Mouse (Mus musculus) lung, postnatal 36 days (tissue): ENCODE results near the gene Evl.

Experiments used
- DNase-seq: peaks from one replicate; pipeline ENCODE4 v3.0.0; 2022; ENCODE audit warnings: mixed read lengths

The Evl gene

DNA sequence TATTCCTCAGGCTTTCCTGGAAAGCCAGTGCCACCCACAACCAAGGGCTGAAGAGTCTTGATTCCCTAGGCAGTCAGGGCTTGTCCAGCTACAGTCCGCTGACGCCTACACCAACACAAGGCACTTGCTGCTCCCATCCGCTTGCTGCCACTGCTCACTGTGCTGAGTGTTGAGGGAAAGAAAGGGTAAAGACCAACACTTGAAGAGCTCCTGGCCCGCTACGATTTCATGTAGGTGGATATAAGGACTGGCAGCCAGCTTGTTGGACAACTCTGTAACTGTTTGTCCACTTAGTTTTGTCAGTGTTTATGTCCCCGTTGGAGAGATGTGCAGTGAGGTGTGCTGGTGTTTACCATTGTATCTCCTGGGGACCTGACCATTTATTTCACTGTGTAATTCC is 38.3 kb downstream of the Evl start:
- DNase-seq = no peak

DNA sequence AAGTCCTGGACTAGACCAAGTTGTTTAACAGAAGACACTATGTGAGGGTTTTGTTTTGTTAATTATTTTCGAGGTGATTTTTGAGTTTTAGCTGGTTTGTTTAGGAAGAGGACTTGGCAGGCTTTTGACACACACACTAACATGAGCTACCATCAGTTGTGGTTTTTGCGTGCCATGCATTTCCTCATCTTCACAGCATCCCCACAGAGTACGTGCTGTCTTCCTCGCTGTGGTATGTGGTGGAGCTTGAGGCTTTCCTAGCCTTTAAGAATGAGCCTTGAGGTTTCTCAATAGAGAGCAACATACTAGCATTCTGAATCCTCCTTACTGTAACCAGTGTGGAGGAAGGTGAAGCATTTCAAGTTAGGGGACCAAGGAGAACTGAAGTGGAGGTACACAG is 46.3 kb downstream of the Evl start:
- no peak for DNase-seq

DNA sequence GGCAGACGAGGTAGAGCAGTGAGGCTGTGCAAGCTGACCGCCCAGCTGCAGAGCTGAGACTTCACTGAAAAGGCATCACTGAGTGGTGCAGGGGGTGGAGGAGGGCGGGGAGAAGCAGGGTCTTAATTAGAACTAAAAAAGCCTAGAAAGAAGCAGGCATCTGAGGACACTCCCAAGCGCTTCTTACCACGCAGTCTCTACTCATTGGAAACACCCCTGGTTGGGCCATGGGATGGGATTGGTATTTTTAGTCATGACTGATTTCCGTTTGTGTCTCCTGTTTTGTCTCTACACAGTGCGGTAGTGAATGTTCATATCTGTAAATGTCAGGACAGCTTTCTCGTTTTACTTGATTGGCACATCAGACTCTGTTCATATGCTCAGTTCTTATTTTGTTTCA is 46.8 kb downstream of the Evl start:
- DNase-seq = no peak

DNA sequence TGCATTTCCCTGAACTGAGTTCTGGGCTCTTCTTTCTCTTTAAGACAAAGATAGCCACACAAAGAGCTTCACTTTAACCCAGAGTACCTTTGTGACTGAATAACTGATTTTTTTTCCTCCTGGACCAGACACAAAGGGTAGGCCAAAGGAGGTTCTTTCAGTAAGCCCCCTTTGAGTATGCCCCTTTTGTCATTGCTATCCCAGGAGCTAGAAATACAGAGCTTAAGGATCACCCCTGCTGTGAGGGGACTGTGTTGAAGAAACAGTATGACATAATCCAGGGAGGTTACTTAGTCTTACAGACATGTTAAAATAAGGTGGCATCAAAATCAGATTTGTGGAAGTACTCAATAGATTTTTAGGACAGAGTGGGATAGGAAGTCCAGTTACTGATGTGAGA is 50.0 kb downstream of the Evl start:
- no peak for DNase-seq

DNA sequence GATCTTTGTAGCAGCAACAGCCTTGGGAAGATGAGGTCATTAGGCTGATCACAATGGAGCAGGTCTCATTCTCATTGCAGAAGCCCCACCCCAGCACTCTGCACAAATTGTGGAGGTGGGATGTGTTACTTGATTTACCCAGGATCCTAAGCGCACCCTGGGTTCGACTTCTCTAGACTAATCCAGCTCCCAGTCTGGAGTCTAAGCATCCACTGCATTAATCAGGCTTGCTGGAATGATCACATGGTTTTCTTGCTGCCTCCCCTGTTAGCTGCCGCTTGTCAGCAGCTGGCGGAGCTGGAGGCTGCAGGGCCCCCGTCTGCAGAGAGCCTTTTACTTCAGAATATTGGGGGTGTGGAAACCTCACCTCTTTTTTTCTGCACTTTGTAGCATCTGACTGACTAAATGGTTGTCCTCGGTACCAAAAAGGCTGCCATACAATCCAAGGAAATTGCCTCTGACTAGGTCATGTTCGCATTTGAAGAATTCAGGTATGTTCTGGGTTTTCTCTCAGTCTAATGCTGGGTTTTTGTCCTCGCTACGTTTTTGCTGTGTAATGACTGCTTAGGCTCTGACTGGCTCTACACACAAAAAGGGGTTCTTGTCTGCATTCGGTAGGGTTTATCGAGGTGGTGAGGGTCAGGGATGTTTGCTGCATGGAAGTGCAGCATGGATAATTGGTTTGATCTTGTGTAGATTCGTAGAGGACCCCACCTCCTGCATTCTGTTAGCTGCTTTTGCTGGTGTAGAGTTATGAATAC is 51.2 kb downstream of the Evl start:
- no peak for DNase-seq

DNA sequence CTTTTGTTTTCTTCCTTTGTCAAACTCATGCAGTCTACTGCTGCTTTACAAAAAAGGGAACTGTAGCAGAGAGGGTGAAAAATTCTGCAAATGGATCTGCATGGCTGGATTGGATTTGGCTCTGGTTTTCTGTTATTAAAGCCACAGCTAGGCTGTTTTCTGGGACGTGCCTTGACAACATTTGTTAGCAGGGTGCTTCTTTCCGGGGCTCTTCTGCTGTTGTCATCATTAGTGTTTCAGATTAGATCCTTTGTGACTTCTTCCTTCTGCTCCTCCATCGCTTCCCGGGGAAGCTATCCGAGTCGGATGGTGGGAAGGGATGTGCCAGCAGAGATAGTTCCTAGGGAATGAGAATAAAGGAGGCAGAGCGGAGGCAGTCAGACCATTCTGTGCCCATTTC is 51.8 kb downstream of the Evl start:
- no peak for DNase-seq

DNA sequence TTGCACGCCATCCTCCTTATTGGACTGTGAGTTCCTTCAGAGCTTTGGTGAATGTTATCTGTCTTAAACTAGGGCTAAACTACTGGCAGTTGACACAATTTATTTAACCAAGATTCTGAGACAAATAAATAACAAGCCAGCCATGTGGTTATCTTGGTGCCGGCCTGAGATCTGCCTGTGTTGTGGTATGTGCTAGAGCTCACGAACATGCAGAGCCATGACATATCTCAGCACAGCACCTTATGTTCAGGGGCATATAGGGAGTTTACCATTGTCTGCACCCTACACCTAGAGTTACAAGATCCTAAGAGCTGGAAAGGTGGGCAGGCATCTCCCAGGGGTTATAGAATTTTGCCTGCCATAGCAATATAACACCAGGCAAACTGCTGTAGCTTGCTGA is 54.9 kb downstream of the Evl start:
- no peak for DNase-seq

DNA sequence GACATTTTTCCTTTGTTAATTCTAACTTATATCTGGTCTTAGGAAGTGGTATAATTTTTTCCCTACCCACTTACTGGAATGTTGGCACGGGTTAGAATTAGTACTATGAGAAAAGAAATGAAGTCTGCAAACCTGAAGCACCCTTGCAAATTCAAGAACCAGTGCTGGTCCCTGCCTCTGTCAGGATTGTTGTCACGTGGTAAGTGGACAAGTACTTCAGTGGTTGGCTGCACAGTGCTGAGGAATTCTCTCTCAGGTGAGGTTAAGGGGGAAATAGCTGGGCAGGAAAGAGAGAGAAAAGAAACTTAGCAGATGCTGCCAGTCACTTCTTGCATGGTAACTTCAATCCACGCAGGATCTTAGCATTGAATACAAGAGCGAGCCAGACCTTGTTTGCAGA is 55.7 kb downstream of the Evl start:
- DNase-seq = peak; percentile 65

DNA sequence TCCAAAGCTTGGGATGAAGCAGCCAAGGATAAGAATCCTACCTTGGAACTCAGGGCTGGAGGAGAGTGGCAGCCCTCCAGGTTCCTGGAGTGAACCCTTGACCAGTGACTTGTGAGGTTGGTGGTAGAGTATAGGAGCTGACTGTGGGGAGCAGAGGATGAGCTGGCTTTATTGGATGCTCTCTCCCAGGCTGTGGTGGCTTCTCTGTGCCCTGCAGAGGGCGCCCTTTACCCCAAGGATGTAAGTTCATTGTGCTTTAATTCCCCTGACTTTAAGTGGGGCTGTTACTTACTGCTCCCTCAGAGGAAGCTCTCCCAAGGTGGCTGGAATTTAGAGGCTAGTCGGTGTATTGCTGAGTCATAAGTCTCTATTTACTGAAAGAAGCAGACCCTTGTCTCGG is 58.6 kb downstream of the Evl start:
- peak; percentile 90 for DNase-seq

DNA sequence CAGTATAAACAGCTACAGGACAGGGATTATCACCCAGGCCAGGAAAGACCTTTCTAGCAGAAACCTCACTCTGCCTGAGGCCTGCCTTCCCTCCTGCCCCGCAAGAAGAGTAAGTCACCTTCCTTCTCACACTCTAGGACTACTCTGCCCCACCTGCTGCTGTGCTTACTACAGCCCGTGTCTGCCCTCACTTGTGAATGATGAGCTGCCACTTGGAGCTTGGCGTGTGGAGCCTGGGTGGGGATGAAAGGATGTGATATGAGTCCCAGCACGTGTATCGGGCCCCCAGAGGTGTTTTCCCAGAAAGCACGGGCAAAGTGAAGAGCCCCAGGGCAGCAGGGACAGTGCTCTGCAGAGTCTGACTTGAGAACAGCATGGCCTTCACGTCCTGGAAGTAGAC is 63.0 kb downstream of the Evl start:
- no peak for DNase-seq

DNA sequence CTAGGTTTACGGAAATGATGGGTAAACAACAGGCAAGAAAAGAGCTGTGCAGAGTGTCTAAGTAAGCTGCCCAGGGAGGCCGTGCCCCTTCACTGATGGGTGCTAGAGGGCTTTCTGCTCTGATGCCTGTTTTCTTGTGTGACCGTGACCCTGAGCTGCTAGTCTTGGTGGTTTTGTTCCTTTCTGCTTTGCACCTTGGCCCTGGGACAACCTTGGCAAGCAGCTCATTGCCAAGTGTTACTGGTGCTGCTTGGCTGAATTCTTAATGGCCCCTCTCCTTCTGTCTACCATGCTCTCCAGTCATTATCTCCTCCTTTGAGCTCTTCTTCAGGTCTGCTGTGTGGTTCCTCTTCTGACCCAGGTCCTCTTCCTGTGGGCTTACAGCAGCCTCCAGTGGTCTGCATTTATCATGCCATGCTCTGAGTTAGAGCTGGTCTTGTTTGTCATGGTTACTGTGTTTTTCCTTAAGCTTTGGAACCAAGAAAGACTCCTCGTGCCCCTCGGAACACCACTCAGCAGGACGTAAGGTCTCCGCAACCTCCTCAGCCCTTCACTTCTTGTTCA is 65.4 kb downstream of the Evl start:
- DNase-seq = no peak

DNA sequence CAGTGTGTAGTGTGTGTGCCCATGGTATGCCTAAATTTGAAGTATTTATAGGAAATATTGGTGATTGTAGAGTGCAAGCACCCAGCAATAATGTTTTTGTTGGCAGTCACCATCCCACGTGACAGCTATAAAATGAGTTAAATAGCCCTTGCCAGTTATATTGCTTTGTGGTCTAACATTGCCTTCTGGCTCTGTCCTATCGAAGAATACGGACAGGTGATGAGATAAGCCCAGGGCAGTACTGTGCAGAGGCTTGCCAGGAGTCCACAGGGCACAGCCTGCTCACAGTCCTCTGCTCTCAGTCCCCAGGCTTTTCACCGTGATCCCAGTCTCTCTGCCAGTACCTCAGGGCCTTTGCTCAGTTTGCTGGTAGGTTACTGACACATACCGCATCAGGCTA is 67.9 kb downstream of the Evl start:
- no peak for DNase-seq

DNA sequence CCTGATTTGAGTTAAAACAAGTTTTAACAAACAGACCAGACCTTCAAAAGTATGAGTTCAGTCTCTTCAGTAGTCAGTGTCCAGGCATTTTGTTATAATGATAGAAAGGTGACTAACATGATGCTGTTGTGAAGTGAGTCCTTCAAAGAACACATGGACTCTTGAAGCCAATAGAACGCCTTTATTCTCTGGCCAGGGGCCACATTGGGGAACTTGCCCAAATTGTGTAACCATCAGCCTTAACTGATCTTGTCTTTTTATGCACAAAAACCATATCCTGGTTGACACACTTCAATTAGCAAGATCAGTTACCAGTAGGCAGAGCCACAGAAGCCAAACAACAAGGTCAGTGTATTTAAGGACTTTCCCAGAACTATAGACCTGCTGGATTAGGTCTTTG is 75.0 kb downstream of the Evl start:
- peak; percentile 38 for DNase-seq

DNA sequence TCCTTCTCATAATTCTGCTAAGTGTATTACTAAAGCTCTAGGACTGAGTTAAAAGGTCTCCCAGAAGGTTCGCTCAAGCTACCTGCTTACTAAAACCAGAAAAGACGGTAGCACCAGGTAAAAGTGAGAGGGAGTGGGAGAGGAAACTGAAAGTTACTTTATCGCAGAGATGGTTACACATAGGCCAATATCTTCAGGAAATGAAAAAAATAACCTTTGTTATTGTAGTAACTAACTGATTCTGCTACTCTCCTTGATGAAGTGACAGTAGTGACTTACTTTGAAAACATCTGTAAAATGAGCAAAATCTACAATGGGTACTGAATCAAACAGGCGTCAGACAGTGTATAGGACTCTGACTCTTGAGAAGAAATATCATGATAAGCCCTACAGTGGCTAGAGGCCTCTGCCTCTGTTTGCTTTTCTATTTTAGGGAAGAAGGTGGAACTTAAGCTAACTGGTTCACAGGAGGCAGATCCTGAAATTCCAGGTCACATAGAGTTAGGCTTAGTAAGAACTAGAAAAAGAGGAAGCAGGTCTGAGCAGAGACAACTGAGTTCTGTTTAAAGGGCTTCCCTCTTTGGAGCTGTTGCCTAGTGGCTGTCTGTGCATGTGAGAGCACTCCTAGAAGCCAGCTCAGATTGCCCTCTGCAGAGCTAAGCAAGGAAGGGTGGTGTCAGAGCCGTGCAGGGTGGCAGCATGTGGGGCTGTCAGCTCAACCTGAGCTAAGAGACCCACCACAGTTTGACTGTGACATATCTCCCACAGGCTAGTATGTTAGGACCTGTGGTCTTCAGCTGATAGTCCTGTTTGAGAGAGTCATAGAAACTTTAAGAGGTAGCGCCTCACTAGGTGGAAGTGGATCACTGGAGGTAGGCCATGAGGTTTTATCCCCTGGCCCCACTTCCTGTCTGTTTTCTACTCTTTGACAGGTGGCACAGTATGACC is 76.5 kb downstream of the Evl start:
- peak; percentile 49 for DNase-seq

DNA sequence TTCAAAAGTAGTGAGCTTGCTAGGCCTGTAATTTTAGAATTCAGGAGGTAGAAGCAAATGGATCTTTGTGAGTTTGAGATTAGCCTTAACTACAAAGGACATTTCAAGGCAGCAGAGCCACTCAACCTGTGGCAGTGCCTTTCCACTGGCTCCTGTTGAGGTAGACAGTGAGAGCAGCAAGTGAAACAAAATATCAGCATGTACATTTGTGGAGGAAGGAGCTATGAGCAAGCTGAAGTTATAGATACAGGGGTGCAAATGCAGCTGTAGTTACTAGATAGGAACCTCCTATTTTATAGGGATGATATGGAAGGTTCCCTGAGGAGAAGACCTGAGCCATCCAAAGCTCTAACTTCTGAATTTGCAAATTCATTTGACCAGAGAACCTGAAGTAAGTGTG is 78.0 kb downstream of the Evl start:
- no peak for DNase-seq

DNA sequence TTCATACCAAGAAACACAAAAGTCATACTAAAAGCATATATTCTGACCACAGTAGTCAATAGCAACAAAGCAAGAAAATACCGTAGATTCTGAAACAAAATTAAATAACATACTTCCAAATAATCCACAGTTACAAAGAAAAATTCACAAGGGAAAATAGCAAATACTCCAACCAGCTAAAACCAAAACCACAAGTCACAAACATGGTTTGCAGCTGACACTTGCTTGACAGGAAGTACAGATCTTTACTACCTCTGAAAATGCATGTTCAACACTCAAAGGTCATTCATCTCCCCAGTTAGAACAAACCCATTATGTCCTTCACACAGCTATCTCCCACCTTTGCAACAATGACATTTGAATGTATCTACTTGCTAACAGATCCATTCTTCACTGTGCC is 79.5 kb downstream of the Evl start:
- DNase-seq = no peak

DNA sequence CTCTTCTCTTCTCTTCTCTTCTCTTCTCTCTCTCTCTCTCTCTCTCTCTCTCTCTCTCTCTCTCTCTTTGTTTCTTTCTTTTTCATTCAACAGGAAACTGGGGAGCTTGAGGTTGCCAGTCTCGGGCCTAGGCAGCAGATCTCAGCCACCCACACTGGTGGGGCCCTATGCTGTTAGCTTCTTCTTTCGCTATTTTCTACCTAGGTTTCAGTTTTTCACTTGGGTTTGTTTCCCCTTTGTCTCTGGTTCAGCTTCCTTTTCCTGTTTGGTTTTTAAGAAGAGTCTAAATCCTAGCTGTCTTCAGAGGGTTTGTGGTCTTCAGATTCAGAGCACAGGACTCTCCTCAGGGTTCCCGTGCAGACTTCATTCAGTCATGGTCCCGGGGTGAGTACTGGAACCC is 81.0 kb downstream of the Evl start:
- DNase-seq = peak; percentile 44

DNA sequence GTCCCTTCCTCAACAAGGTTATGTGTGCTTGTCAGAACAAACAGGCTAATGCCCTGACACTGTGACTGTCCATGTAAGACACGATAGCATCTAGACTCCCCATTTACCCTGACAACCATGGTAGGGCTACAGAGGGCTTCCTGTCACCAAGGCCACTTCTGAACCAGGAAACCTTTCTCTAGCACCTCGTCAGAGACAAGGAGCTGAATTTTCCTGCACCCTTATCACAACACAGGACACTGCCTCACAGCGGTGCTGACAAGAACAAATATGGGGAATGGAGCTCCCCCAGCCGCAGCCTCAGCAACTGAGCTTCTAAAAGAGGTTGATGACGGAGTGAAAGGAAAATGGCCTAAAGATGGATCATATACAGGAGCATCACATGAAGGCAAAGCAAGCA is 82.9 kb downstream of the Evl start:
- no peak for DNase-seq

DNA sequence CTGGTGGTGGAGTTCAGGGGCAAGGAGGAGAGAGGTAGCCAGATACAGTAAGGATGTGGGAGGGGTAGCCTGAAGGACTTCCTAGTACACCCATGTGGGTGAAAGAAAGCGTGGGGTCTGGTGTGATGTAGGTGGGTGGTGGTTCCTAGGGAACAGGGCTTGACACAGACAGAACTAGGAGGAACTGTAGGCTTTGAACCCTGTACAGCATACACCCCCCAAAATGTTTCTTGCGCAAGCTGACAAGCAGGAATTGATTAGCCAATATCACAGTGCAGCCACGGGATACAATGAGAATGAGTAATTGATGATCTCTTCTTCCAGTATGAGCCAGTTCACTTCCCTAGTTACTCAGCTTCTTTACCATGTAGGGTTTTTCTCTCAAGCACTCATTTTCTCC is 84.6 kb downstream of the Evl start:
- peak; percentile 73 for DNase-seq

DNA sequence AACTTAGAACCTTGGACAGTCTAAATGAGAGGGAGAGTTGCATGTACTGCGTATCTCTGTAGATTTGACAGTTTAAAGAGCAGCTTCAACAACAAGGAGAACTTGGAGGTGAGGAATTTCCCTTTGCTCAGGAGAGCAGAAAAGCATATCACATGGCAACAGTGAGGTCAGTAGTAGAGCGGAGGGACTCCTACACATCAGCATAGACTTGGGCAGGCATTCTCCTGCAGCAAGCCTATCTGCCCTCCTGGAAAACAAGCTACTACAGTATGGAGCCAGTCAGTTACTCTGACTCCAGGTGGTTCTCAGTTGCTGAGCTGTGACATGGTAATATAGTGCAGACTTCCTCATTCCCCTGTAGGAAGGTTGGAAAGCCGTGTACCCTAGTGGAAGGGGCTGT is 87.5 kb downstream of the Evl start:
- DNase-seq = no peak

DNA sequence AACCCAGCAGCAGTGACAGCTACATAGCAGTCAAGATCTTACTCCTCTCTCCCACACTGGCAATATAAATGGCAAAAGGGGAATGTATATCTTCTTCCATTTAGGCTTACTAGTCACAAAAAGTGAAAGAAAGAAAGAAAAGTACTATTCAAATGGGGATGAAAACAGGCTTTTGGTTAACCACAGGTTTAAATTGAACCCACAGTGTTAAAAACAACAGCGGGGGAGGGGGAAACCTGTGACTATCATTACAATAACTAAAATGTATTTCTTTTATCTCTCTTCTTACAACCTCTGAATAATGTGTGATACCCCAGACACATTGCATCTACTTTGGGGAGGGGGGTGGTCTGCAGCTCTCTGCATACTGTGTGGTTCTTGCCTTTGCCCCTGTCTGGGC is 91.7 kb downstream of the Evl start:
- no peak for DNase-seq

DNA sequence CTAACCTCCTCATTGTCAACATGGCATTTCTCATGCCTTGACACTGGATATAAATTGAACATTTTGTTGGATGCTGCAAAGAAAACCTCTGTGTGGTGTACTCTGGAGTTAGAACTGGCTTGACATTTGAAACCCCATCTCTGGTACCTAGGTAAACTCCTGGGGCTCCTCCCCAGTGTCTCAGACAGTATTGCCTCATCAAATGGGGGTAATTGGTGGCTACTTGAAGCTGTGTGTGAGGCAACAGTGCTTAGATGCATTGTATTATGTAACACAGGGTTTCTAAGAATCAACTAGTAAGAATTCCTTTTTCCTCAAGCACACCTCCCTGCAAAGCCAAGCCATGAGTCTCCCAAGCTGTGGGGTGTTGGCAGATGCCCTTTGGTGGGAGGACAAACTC is 93.3 kb downstream of the Evl start:
- peak; percentile 67 for DNase-seq

DNA sequence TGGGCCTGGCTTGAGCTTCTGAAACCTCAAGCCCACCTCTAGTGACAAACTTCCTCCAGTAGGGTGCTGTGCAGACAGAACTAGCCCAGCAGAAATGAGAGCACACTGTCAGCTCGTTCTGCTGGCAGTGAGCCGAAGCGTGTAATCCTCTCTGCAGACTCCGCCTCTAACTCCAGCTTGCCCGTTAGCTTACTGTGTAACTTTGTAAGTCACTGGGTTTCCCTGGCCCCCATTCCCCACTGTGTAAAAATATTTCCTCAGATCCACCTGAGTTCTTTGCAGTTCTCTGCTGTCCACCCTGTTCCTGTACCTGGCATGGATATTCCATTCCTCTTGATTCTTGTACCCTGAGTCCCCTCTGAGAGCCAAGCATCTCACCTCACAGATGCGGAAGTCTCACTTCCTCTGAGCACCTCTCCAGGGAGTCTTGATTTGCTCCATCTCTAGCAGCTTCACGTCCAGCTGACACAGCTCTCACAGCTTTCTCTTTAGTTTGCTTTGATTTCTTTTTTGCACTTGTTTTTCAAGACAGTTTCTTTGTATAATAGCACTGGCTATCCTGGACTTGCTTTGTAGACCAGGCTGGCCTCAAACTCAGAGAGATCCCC is 96.6 kb downstream of the Evl start:
- DNase-seq = peak; percentile 53
